ENCODE assay signal across 8 mouse cellular contexts in the genomic region with DNA sequence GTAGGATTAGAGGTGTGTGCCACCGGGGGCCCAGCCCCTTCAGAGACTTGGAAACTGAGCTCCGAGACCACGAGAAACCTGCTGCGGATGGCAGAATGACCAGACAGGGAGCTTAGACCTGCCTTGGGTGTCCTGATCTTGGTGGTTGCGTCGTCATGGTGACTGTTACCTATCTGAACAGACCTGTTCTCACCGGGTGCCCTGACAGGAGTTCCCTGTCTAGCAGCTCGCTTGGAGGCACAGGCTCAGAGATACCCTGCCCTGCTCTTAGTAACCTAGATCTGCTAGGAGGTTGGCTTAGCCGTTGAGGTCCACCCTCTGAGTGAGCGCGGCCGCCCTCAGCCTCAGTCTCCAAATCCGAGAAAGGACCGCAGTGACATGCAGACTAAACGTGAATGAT.
DNase-seq lines count a peak whose midpoint lies in the region; ATAC-seq lines count a peak whose summit lies in the region.

No protein-coding gene starts in this region.

- H3K4me2 ChIP-seq in liver, embryonic 12.5 days = no peak overlapping the region
- 0 out of 2 replicates have a peak overlapping the region, but pooled peaks have one; percentile 3 for H3K4me2 ChIP-seq in forebrain, embryonic 11.5 days (ENCODE audit: low read depth, low read length, severe bottlenecking)
- H3K4me2 ChIP-seq in hindbrain, embryonic 16.5 days (ENCODE audit: low read length) = no peak overlapping the region
- H3K4me2 ChIP-seq in neural tube, embryonic 13.5 days = peak overlapping the region; percentile 22

- peaks cover 98% of the 10 kb centered on the region for H3K4me1 ChIP-seq in liver, embryonic 12.5 days
- peaks cover 60% of the 10 kb centered on the region for H3K4me1 ChIP-seq in forebrain, embryonic 11.5 days (replicated peaks; ENCODE audit: control insufficient read depth, insufficient read depth, low read length)
- H3K4me1 ChIP-seq in hindbrain, embryonic 16.5 days (ENCODE audit: control insufficient read depth, insufficient read depth, low read depth, low read length) = peaks cover 61% of the 10 kb centered on the region
- H3K4me1 ChIP-seq in neural tube, embryonic 13.5 days (replicated peaks) = peaks cover 100% of the 10 kb centered on the region

- no peak overlapping the region for H3K4me3 ChIP-seq in liver, embryonic 12.5 days
- no peak overlapping the region for H3K4me3 ChIP-seq in forebrain, embryonic 11.5 days (ENCODE audit: low read depth, low read length)
- H3K4me3 ChIP-seq in hindbrain, embryonic 16.5 days (ENCODE audit: low read length) = no peak overlapping the region
- no peak overlapping the region for H3K4me3 ChIP-seq in neural tube, embryonic 13.5 days

- 71% methylated on average over 15 of the region's 15 CpGs for WGBS in liver, embryonic 12.5 days (ENCODE audit: insufficient replicate concordance)
- WGBS in forebrain, embryonic 11.5 days = 58% methylated on average over 15 of the region's 15 CpGs
- WGBS in hindbrain, embryonic 16.5 days = 65% methylated on average over 15 of the region's 15 CpGs
- WGBS in neural tube, embryonic 13.5 days = 70% methylated on average over 15 of the region's 15 CpGs

- H3K27ac ChIP-seq in liver, embryonic 12.5 days = no peak overlapping the region
- H3K27ac ChIP-seq in forebrain, embryonic 11.5 days (ENCODE audit: low read depth, low read length) = peak overlapping the region; percentile 67
- H3K27ac ChIP-seq in hindbrain, embryonic 16.5 days (ENCODE audit: low read depth, low read length) = peak overlapping the region; percentile 82
- peak overlapping the region; percentile 85 for H3K27ac ChIP-seq in neural tube, embryonic 13.5 days (replicated peaks)

- no peaks in the 10 kb centered on the region for H3K27me3 ChIP-seq in liver, embryonic 12.5 days (replicated peaks)
- H3K27me3 ChIP-seq in forebrain, embryonic 11.5 days (ENCODE audit: control insufficient read depth, insufficient read depth, low read length) = peaks cover 6% of the 10 kb centered on the region
- H3K27me3 ChIP-seq in hindbrain, embryonic 16.5 days (replicated peaks; ENCODE audit: control insufficient read depth, insufficient read depth, low read length) = no peaks in the 10 kb centered on the region
- H3K27me3 ChIP-seq in neural tube, embryonic 13.5 days = no peaks in the 10 kb centered on the region

- no peak for DNase-seq in liver
- DNase-seq in forebrain, embryonic 11.5 days (ENCODE audit: low spot score) = no peak
- DNase-seq in urinary bladder, postnatal 36 days (ENCODE audit: low spot score in 2 of 2) = no peak
- DNase-seq in layer of hippocampus, adult 9-11 months = no peak
- DNase-seq in cerebellum, postnatal 25 days = no peak

- H3K9me3 ChIP-seq in liver, embryonic 12.5 days (replicated peaks) = no peaks in the 10 kb centered on the region
- H3K9me3 ChIP-seq in forebrain, embryonic 11.5 days (ENCODE audit: control insufficient read depth, low read length) = no peaks in the 10 kb centered on the region
- H3K9me3 ChIP-seq in hindbrain, embryonic 16.5 days (ENCODE audit: control insufficient read depth, low read length) = no peaks in the 10 kb centered on the region
- H3K9me3 ChIP-seq in neural tube, embryonic 13.5 days = no peaks in the 10 kb centered on the region

- ATAC-seq in liver, embryonic 12.5 days = no peak
- 0 out of 2 replicates have a peak, but pooled peaks have one; percentile 3 for ATAC-seq in forebrain, embryonic 11.5 days (replicated peaks; ENCODE audit: low FRiP score)
- no peak for ATAC-seq in hindbrain, embryonic 16.5 days
- 0 out of 2 replicates have a peak, but pooled peaks have one; percentile 4 for ATAC-seq in neural tube, embryonic 13.5 days (ENCODE audit: low read depth)

- peaks cover 55% of the 10 kb centered on the region for H3K36me3 ChIP-seq in liver, embryonic 12.5 days
- H3K36me3 ChIP-seq in forebrain, embryonic 11.5 days (ENCODE audit: control insufficient read depth, insufficient read depth, low read length) = no peaks in the 10 kb centered on the region
- no peaks in the 10 kb centered on the region for H3K36me3 ChIP-seq in hindbrain, embryonic 16.5 days (ENCODE audit: control insufficient read depth, insufficient read depth, low read length)
- no peaks in the 10 kb centered on the region for H3K36me3 ChIP-seq in neural tube, embryonic 13.5 days

- 0 out of 2 replicates have a peak overlapping the region, but pooled peaks have one; percentile 12 for H3K9ac ChIP-seq in liver, embryonic 12.5 days
- peak overlapping the region; percentile 20; the same call in 1 of the 2 replicates for H3K9ac ChIP-seq in forebrain, embryonic 11.5 days (ENCODE audit: low read length)
- 0 out of 2 replicates have a peak overlapping the region, but pooled peaks have one; percentile 28 for H3K9ac ChIP-seq in hindbrain, embryonic 16.5 days (ENCODE audit: low read depth, low read length)
- H3K9ac ChIP-seq in neural tube, embryonic 13.5 days = peak overlapping the region; percentile 59

Comparison
In these comparisons a context has a peak if more than half of its experiments do, and no peak if none do; other contexts are left out.
1. ATAC-seq: peak in forebrain, embryonic 11.5 days (single experiment) and neural tube, embryonic 13.5 days (single experiment); none in liver, embryonic 12.5 days (single experiment) and hindbrain, embryonic 16.5 days (single experiment).
2. H3K4me2 ChIP-seq: peak in forebrain, embryonic 11.5 days (single experiment) and neural tube, embryonic 13.5 days (single experiment); none in liver, embryonic 12.5 days (single experiment) and hindbrain, embryonic 16.5 days (single experiment).
3. Peak in every context shown above with its lines, with median percentiles within 50 percentile points of each other: H3K9ac ChIP-seq.